Mouse (Mus musculus) hindbrain, embryonic 11.5 days (tissue): ENCODE results near the gene Usp3. TPM values are rescaled to one million over a fixed set of nuclear protein-coding genes. Genes with fewer than 3 reads are reported as not detected.

Source experiments
- ATAC-seq: fragments of 200-750 bp; cut with Nextera tagmentation; 2 replicates; pipeline ENCODE4 v1.8.0; 2017; ENCODE audit warnings: mild to moderate bottlenecking, moderate TSS enrichment, moderate library complexity; ENCODE audit not compliant: low FRiP score
- DNase-seq: peaks from one replicate; pipeline ENCODE4 v3.0.0-alpha.2; 2015; ENCODE audit warnings: low spot score
- H3K27ac ChIP-seq: fragments of 300-500 bp; sonication (generic); 2 replicates; pipeline ENCODE4 v1.5.1; 2014; ENCODE audit warnings: mild to moderate bottlenecking, low read depth, low read length
- H3K27me3 ChIP-seq: fragments of 300-500 bp; sonication (generic); 2 replicates; pipeline ENCODE4 v1.6.1; 2014; ENCODE audit warnings: mild to moderate bottlenecking, low read length, moderate library complexity, mixed read lengths; ENCODE audit not compliant: control insufficient read depth, insufficient read depth
- H3K36me3 ChIP-seq: fragments of 300-500 bp; sonication (generic); 2 replicates; pipeline ENCODE4 v1.6.1; 2014; ENCODE audit warnings: mild to moderate bottlenecking, low read length, moderate library complexity, mixed read lengths; ENCODE audit not compliant: control insufficient read depth, insufficient read depth
- H3K4me1 ChIP-seq: fragments of 300-500 bp; sonication (generic); replicated peaks from 2 replicates; pipeline ENCODE4 v1.6.1; 2014; ENCODE audit warnings: low read length, mixed read lengths; ENCODE audit not compliant: control insufficient read depth, insufficient read depth
- H3K4me2 ChIP-seq: fragments of 300-500 bp; sonication (generic); replicated peaks from 2 replicates; pipeline ENCODE4 v1.6.1; 2014; ENCODE audit warnings: mild to moderate bottlenecking, low read depth, low read length
- H3K4me3 ChIP-seq: fragments of 300-500 bp; sonication (generic); 2 replicates; pipeline ENCODE4 v1.5.1; 2014; ENCODE audit warnings: low read depth, low read length
- H3K9ac ChIP-seq: fragments of 300-500 bp; sonication (generic); 2 replicates; pipeline ENCODE4 v1.6.1; 2014; ENCODE audit warnings: low read depth, low read length
- H3K9me3 ChIP-seq: fragments of 300-500 bp; sonication (generic); 2 replicates; pipeline ENCODE4 v1.6.1; 2016; ENCODE audit warnings: low read length; ENCODE audit not compliant: control insufficient read depth
- WGBS: fragments of 180-500 bp; shearing (Covaris S2); extraction: QIAGEN DNeasy Blood & Tissue Kit; methylation state at CpG from one replicate; pipeline ENCODE4 v1.1.7; 2014; 5-methylcytosine and 5-hydroxymethylcytosine counted together
- polyA plus RNA-seq: library from polyadenylated mRNA; unstranded; fragments of >200 nt; fragmentation: Nextera tagmentation; extraction: Ambion mirVana; gene quantifications from 2 replicates; pipeline ENCODE4 v1.2.1, GENCODE M21; 2014

The Usp3 gene
- polyA plus RNA-seq, 1 experiment from 2014 or later: 101 TPM

DNA sequence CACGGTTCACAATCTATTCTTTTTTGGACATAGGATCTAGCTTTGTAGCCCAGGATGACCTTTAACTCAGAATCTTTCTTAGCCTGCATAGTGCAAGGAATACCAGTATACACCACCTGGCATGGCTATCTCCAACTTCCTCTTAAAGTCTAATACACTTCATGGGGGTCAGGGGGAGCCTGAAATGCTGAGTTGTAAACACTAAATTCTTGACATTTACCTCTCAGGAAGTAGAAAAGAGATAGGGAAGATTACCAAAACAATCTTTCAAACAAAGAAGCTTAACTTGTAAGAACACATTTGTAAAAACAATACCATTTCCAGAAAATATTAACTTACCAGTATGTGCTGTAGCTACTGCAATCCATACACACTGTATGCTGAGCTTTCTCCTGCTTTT, 30.7 kb downstream of the Usp3 start:
- H3K27me3 ChIP-seq: no peaks in the 10 kb centered on the region
- no peak overlapping the region for H3K9ac ChIP-seq
- no peak overlapping the region for H3K4me3 ChIP-seq
- no peak overlapping the region for H3K27ac ChIP-seq
- DNase-seq (no peak), ATAC-seq (no peak)
- no peaks in the 10 kb centered on the region for H3K9me3 ChIP-seq
- no peak overlapping the region for H3K4me2 ChIP-seq
- H3K36me3 ChIP-seq: no peaks in the 10 kb centered on the region
- no peaks in the 10 kb centered on the region for H3K4me1 ChIP-seq
- WGBS: 89% methylated on average over 1 of the region's 1 CpGs

DNA sequence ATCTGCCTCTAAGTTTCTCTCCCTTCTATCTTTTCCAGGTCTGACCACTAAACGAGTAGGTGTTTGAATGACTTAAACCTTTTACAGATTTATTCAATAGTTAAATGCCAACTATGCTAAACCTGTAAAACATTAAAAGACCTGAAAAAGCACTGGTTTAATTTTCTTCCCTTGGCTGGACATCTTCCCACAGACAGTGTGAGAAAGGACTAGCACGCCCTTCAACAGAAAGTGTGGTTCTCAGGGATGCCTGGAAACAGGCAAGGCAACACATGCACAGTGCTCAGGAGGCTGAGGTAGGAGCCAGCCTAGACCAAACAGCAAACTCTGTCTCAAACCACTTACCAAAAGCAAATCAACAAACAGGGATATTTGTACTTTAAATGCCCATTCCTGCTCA, 31.4 kb downstream of the Usp3 start:
- 90% methylated on average over 2 of the region's 2 CpGs for WGBS
- Histone ChIP-seq H3K4me2 (no peak overlapping the region), H3K4me3 (no peak overlapping the region), H3K9me3 (no peaks in the 10 kb centered on the region), H3K27ac (no peak overlapping the region), H3K27me3 (no peaks in the 10 kb centered on the region), H3K4me1 (no peaks in the 10 kb centered on the region), H3K36me3 (no peaks in the 10 kb centered on the region), H3K9ac (no peak overlapping the region)
- no peak for ATAC-seq
- no peak for DNase-seq

DNA sequence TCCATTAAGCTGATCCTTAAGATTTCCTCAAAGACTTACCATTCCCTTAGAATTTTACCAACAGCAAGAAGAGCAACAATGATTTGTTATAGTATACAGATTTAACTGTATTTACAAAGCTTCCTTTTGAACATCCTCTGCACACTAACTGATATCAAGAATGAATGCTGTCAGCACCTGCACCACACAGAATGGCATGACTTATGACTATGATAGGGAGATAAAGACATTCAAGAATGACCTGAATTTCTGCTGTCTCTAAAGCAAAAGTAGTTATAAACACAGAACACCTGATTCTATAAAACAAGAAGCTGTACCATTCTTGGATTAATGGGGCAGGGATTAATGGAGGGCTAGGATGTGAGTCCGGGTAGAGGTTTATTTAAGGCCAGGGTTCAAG, 32.2 kb downstream of the Usp3 start:
- Histone ChIP-seq H3K27ac (no peak overlapping the region), H3K9ac (no peak overlapping the region), H3K4me1 (no peaks in the 10 kb centered on the region), H3K4me2 (no peak overlapping the region), H3K9me3 (no peaks in the 10 kb centered on the region), H3K4me3 (no peak overlapping the region), H3K36me3 (no peaks in the 10 kb centered on the region), H3K27me3 (no peaks in the 10 kb centered on the region)
- no peak for ATAC-seq
- WGBS: 92% methylated on average over 1 of the region's 1 CpGs
- DNase-seq: no peak

DNA sequence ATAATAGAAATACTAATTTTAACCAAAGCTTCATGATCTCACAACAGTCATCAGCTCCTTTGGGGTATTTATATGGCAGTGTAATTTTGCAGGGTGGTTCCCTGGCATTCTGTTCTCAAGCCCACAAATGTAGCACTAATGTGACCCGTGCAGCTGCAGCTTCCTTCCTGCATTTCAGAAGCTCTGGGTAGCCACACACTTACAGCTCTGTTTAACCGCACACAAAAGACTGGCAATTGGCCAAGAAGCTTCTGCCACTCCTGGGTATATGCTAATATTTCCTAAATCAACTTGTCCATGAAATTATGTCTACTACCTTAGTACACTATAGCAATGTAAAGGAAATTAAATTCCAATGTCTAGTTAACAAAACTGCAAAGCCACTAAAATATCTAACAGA, 32.6 kb downstream of the Usp3 start:
- H3K9me3 ChIP-seq: no peaks in the 10 kb centered on the region
- no peak overlapping the region for H3K4me3 ChIP-seq
- ATAC-seq: no peak
- H3K27ac ChIP-seq: no peak overlapping the region
- no peaks in the 10 kb centered on the region for H3K36me3 ChIP-seq
- H3K4me1 ChIP-seq: no peaks in the 10 kb centered on the region
- peak; percentile 28 for DNase-seq
- no peak overlapping the region for H3K4me2 ChIP-seq
- H3K9ac ChIP-seq: no peak overlapping the region
- no peaks in the 10 kb centered on the region for H3K27me3 ChIP-seq
- 75% methylated on average over 2 of the region's 2 CpGs for WGBS

DNA sequence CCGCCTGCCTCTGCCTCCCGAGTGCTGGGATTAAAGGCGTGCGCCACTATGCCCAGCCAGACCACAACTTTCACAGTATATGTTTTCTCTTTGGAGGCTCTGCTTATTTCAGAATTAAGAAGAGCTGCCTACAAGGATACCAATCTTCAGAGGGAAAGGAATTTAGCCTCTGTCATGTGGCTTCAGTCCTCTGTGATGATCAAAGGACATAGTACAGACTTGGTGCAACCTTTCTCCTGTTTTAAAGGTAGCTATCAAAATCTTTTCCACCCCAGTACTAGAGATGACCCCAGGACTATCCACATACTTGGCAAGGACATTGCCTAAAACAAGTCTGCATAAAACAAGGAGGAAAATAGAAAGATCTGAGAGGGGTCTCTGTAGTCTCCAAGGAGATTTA, 34.0 kb downstream of the Usp3 start:
- Histone ChIP-seq H3K4me1 (no peaks in the 10 kb centered on the region), H3K4me3 (no peak overlapping the region), H3K27ac (no peak overlapping the region), H3K36me3 (no peaks in the 10 kb centered on the region), H3K9ac (no peak overlapping the region), H3K9me3 (no peaks in the 10 kb centered on the region), H3K4me2 (no peak overlapping the region), H3K27me3 (no peaks in the 10 kb centered on the region)
- no peak for DNase-seq
- WGBS: 85% methylated on average over 4 of the region's 4 CpGs
- no peak for ATAC-seq

DNA sequence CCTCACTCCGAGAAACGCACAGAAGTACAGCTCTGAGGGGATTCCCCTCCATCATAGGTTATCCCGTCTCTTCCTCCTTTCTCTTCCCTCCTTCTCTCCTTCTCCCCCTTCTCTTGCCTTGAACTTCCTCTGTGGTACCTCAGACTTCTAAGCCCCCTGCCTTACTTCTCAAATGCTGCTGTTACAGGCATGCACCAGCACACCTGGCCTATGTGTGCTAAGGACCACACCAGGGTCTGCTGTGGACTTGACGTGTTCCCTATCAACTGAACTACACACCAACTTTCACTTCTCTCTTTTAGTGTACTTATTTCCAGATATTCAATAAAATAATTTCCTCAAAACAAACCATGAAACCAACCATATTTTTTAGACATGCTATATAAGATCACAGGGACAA, 50.2 kb downstream of the Usp3 start:
- Histone ChIP-seq H3K27me3 (no peaks in the 10 kb centered on the region), H3K36me3 (no peaks in the 10 kb centered on the region), H3K9ac (no peak overlapping the region), H3K4me1 (no peaks in the 10 kb centered on the region), H3K27ac (no peak overlapping the region), H3K9me3 (no peaks in the 10 kb centered on the region), H3K4me3 (no peak overlapping the region), H3K4me2 (no peak overlapping the region)
- WGBS: 80% methylated on average over 4 of the region's 4 CpGs
- DNase-seq (no peak), ATAC-seq (no peak)

DNA sequence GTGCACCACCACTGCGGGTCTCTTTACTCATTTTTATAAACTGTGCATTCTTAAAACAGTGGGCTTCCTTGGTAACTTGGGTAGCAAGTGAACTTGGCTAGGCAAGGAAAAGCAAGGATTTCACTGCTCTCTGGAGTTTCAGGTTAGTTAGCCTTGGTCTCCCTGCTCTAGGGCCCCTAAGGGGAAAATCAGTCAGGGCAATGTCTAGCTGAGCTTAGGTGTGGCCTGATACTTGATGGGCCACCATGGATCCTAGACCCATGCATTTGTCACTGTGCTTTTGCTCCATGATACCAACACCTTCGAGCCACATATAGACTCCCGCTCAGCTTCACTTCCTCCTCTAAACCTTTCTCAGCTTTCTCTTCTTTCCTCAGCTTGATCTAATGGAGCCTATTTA, 71.3 kb downstream of the Usp3 start:
- no peak overlapping the region for H3K27ac ChIP-seq
- no peak overlapping the region for H3K9ac ChIP-seq
- WGBS: 94% methylated on average over 3 of the region's 3 CpGs
- DNase-seq: no peak
- H3K27me3 ChIP-seq: no peaks in the 10 kb centered on the region
- ATAC-seq: no peak
- no peak overlapping the region for H3K4me2 ChIP-seq
- H3K4me3 ChIP-seq: no peak overlapping the region
- peaks cover 12% of the 10 kb centered on the region for H3K36me3 ChIP-seq
- no peaks in the 10 kb centered on the region for H3K9me3 ChIP-seq
- H3K4me1 ChIP-seq: no peaks in the 10 kb centered on the region

DNA sequence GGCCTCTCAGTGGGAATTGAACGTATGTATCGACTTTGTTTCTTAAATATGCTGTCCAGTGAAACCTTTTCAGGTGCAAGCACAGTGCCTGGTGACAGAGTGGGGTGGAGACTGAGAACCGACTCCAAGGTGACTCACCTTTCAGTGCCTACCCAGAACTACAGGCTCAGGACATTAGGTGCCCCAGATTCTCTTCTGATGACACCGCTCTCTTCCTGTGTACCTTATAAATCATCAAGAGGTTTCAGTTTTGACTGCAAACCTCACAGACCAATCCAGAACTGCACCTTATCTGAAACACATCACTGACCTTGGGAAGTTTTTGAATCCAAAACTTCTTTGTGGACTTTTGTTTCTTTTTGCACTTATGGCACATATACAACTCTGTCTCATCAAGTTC, 72.6 kb downstream of the Usp3 start:
- ATAC-seq (no peak), DNase-seq (no peak)
- no peak overlapping the region for H3K4me2 ChIP-seq
- no peak overlapping the region for H3K4me3 ChIP-seq
- H3K36me3 ChIP-seq: peaks cover 15% of the 10 kb centered on the region
- H3K27me3 ChIP-seq: no peaks in the 10 kb centered on the region
- H3K9me3 ChIP-seq: no peaks in the 10 kb centered on the region
- H3K27ac ChIP-seq: no peak overlapping the region
- no peaks in the 10 kb centered on the region for H3K4me1 ChIP-seq
- WGBS: 98% methylated on average over 4 of the region's 4 CpGs
- no peak overlapping the region for H3K9ac ChIP-seq

DNA sequence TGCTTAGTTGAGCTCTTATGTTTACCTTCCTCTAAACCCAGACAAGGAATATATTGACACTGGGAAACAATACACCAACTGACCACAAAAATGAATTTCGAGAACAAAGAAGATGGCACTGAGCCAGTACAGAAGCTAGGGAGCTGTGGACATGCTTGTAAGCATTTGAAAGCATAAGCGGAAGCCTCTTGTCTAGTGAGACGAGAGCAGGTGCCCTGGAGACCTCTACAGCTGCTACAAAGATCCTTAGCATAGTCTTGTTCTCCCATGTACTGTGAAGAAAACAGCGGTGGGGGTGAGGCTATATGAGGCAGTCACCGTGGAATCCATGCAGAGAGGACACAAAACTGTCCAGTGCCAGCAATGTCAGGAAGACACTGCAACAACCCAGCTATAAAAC, 74.0 kb downstream of the Usp3 start:
- H3K36me3 ChIP-seq: peaks cover 13% of the 10 kb centered on the region
- 80% methylated on average over 5 of the region's 5 CpGs for WGBS
- no peak overlapping the region for H3K27ac ChIP-seq

More for the DNA sequence above, 74.0 kb downstream of the Usp3 start:
- Histone ChIP-seq H3K9ac (no peak overlapping the region), H3K4me2 (no peak overlapping the region), H3K9me3 (no peaks in the 10 kb centered on the region), H3K27me3 (no peaks in the 10 kb centered on the region), H3K4me3 (no peak overlapping the region), H3K4me1 (no peaks in the 10 kb centered on the region)
- DNase-seq (no peak), ATAC-seq (no peak)
